Mouse (Mus musculus) neural tube, embryonic 11.5 days (tissue): ENCODE measurements around the gene Rhot1. TPM values are rescaled to one million over a fixed set of nuclear protein-coding genes. Genes with fewer than 3 reads are reported as not detected.
"Not testable (repeated sequence)": the region's sequence is repeated elsewhere in the genome, so short reads cannot be mapped to it uniquely, and the experiment has no call there.

Source experiments
- ATAC-seq: fragments of 200-750 bp; cut with Nextera tagmentation; 2 replicates; pipeline ENCODE4 v1.8.0; 2017; ENCODE audit warnings: moderate number of reproducible peaks, mild to moderate bottlenecking, moderate TSS enrichment, moderate library complexity; ENCODE audit not compliant: insufficient read depth, low FRiP score, low TSS enrichment
- DNase-seq: peaks from one replicate; pipeline ENCODE4 v3.0.0-alpha.2; 2015; ENCODE audit warnings: low spot score
- H3K27ac ChIP-seq: fragments of 300-500 bp; sonication (generic); 2 replicates; pipeline ENCODE4 v1.5.1; 2014; ENCODE audit warnings: low read depth, mild to moderate bottlenecking, low read length
- H3K27me3 ChIP-seq: fragments of 300-500 bp; sonication (generic); 2 replicates; pipeline ENCODE4 v1.6.1; 2014; ENCODE audit warnings: mild to moderate bottlenecking, low read length, mixed read lengths; ENCODE audit not compliant: control insufficient read depth, insufficient read depth
- H3K36me3 ChIP-seq: fragments of 300-500 bp; sonication (generic); 2 replicates; pipeline ENCODE4 v1.6.1; 2014; ENCODE audit warnings: mild to moderate bottlenecking, low read length, moderate library complexity, mixed read lengths; ENCODE audit not compliant: control insufficient read depth, insufficient read depth
- H3K4me1 ChIP-seq: fragments of 300-500 bp; sonication (generic); 2 replicates; pipeline ENCODE4 v1.6.1; 2014; ENCODE audit warnings: low read length, mixed read lengths; ENCODE audit not compliant: control insufficient read depth, insufficient read depth
- H3K4me2 ChIP-seq: fragments of 300-500 bp; sonication (generic); 2 replicates; pipeline ENCODE4 v1.6.1; 2014; ENCODE audit warnings: low read depth, mild to moderate bottlenecking, moderate library complexity
- H3K4me3 ChIP-seq: fragments of 300-500 bp; sonication (generic); 2 replicates; pipeline ENCODE4 v1.5.1; 2014; ENCODE audit warnings: low read depth, low read length
- H3K9ac ChIP-seq: fragments of 300-500 bp; sonication (generic); 2 replicates; pipeline ENCODE4 v1.6.1; 2014; ENCODE audit warnings: mild to moderate bottlenecking, low read length
- H3K9me3 ChIP-seq: fragments of 300-500 bp; sonication (generic); 2 replicates; pipeline ENCODE4 v1.6.1; 2016; ENCODE audit warnings: low read length; ENCODE audit not compliant: control insufficient read depth
- WGBS: fragments of 180-500 bp; shearing (Covaris S2); extraction: QIAGEN DNeasy Blood & Tissue Kit; methylation state at CpG from one replicate; pipeline ENCODE4 v1.1.7; 2014; 5-methylcytosine and 5-hydroxymethylcytosine counted together
- polyA plus RNA-seq: library from polyadenylated mRNA; unstranded; fragments of >200 nt; fragmentation: Nextera tagmentation; extraction: Ambion mirVana; gene quantifications from 2 replicates; pipeline ENCODE4 v1.2.1, GENCODE M21; 2014

Rhot1 gene
- polyA plus RNA-seq, 1 experiment from 2014 or later = 70.6 TPM

GRCm38 (mm10) chr11:80171884-80172283 lies 36.9 kb upstream of the Rhot1 start:
- Histone ChIP-seq H3K36me3 (no peaks in the 10 kb centered on the region), H3K9me3 (no peaks in the 10 kb centered on the region), H3K4me2 (no peak overlapping the region), H3K27ac (no peak overlapping the region), H3K4me3 (no peak overlapping the region), H3K9ac (no peak overlapping the region), H3K4me1 (no peaks in the 10 kb centered on the region), H3K27me3 (no peaks in the 10 kb centered on the region)
- DNase-seq = no peak
- ATAC-seq = no peak
- 84% methylated on average over 4 of the region's 4 CpGs for WGBS

GRCm38 (mm10) chr11:80173963-80174670 lies 34.7 kb upstream of the Rhot1 start:
- no peak for DNase-seq
- H3K27ac ChIP-seq = no peak overlapping the region
- WGBS = 79% methylated on average over 11 of the region's 11 CpGs
- H3K27me3 ChIP-seq = no peaks in the 10 kb centered on the region
- no peaks in the 10 kb centered on the region for H3K9me3 ChIP-seq
- ATAC-seq = no peak
- no peaks in the 10 kb centered on the region for H3K4me1 ChIP-seq
- H3K36me3 ChIP-seq = no peaks in the 10 kb centered on the region
- H3K9ac ChIP-seq = no peak overlapping the region
- H3K4me3 ChIP-seq = no peak overlapping the region
- H3K4me2 ChIP-seq = no peak overlapping the region

GRCm38 (mm10) chr11:80176911-80177895 lies 31.6 kb upstream of the Rhot1 start:
- H3K9ac ChIP-seq = no peak overlapping the region
- DNase-seq (no peak), ATAC-seq (no peak)
- no peaks in the 10 kb centered on the region for H3K9me3 ChIP-seq
- WGBS = 74% methylated on average over 11 of the region's 11 CpGs
- no peak overlapping the region for H3K27ac ChIP-seq
- H3K4me3 ChIP-seq = no peak overlapping the region
- no peaks in the 10 kb centered on the region for H3K4me1 ChIP-seq
- H3K36me3 ChIP-seq = no peaks in the 10 kb centered on the region
- H3K27me3 ChIP-seq = no peaks in the 10 kb centered on the region
- no peak overlapping the region for H3K4me2 ChIP-seq

GRCm38 (mm10) chr11:80178316-80178715 lies 30.5 kb upstream of the Rhot1 start:
- no peak overlapping the region for H3K27ac ChIP-seq
- 85% methylated on average over 8 of the region's 8 CpGs for WGBS
- no peak for ATAC-seq
- no peak overlapping the region for H3K4me3 ChIP-seq
- no peak for DNase-seq
- no peak overlapping the region for H3K9ac ChIP-seq
- H3K9me3 ChIP-seq = no peaks in the 10 kb centered on the region
- no peaks in the 10 kb centered on the region for H3K4me1 ChIP-seq
- H3K27me3 ChIP-seq = no peaks in the 10 kb centered on the region
- no peaks in the 10 kb centered on the region for H3K36me3 ChIP-seq
- H3K4me2 ChIP-seq = no peak overlapping the region

- ATAC-seq = no peak
- 76% methylated on average over 5 of the region's 5 CpGs for WGBS
- Histone ChIP-seq H3K9ac (no peak overlapping the region), H3K9me3 (no peaks in the 10 kb centered on the region), H3K4me2 (no peak overlapping the region), H3K36me3 (no peaks in the 10 kb centered on the region), H3K4me1 (no peaks in the 10 kb centered on the region), H3K4me3 (no peak overlapping the region), H3K27ac (no peak overlapping the region), H3K27me3 (no peaks in the 10 kb centered on the region)
- DNase-seq = no peak
Measured at GRCm38 (mm10) chr11:80181021-80181749, 27.6 kb upstream of the Rhot1 start.

GRCm38 (mm10) chr11:80183054-80183704 lies 25.6 kb upstream of the Rhot1 start:
- H3K4me1 ChIP-seq, H3K36me3 ChIP-seq, ATAC-seq, H3K9ac ChIP-seq, H3K27me3 ChIP-seq, DNase-seq, H3K9me3 ChIP-seq, H3K27ac ChIP-seq: not testable (repeated sequence)
- Histone ChIP-seq H3K4me2 (peak overlapping the region; percentile 68), H3K4me3 (peak overlapping the region; percentile 50)
- 45% methylated on average over 12 of the region's 12 CpGs for WGBS

GRCm38 (mm10) chr11:80183705-80184255 lies 25.0 kb upstream of the Rhot1 start, which contains the start of gene Rnf135:
Gene Rnf135, plus strand, starts transcription at chr11:80183851.
- H3K4me1 ChIP-seq = no peaks in the 10 kb centered on the region
- peak within 1 kb of the TSS; percentile 68 for H3K4me2 ChIP-seq
- no peak within 1 kb of the TSS for H3K27ac ChIP-seq
- DNase-seq (peak; percentile 74), ATAC-seq (no peak)
- WGBS = 6% methylated on average over 33 of the region's 33 CpGs
- H3K9ac ChIP-seq = peak within 1 kb of the TSS; percentile 67
- no peaks in the 10 kb centered on the region for H3K36me3 ChIP-seq
- no peaks in the 10 kb centered on the region for H3K9me3 ChIP-seq
- peak within 1 kb of the TSS; percentile 50 for H3K4me3 ChIP-seq
- no peaks in the 10 kb centered on the region for H3K27me3 ChIP-seq

GRCm38 (mm10) chr11:80184531-80185071 lies 24.2 kb upstream of the Rhot1 start:
- Histone ChIP-seq H3K9ac (no peak overlapping the region), H3K4me1 (no peaks in the 10 kb centered on the region), H3K4me2 (no peak overlapping the region), H3K36me3 (no peaks in the 10 kb centered on the region), H3K27me3 (no peaks in the 10 kb centered on the region), H3K4me3 (no peak overlapping the region), H3K9me3 (no peaks in the 10 kb centered on the region), H3K27ac (no peak overlapping the region)
- ATAC-seq (no peak), DNase-seq (no peak)
- 94% methylated on average over 6 of the region's 6 CpGs for WGBS
